Mouse (Mus musculus) midbrain, postnatal 0 days (tissue): Measurements from ENCODE around the gene Ahcy. TPM values are rescaled to one million over a fixed set of nuclear protein-coding genes. Genes with fewer than 3 reads are reported as not detected.

Source experiments
- ATAC-seq: fragments of 200-750 bp; cut with Nextera tagmentation; 2 replicates; pipeline ENCODE4 v1.8.0; 2017; ENCODE audit warnings: moderate number of reproducible peaks, mild to moderate bottlenecking, moderate TSS enrichment, moderate library complexity; ENCODE audit not compliant: low FRiP score
- DNase-seq: peaks from one replicate; pipeline ENCODE4 v3.0.0-alpha.2; 2015; ENCODE audit warnings: low spot score
- H3K27ac ChIP-seq: fragments of 300-500 bp; sonication (generic); 2 replicates; pipeline ENCODE4 v1.5.1; 2014; ENCODE audit warnings: low read depth, mild to moderate bottlenecking, low read length, mixed read lengths
- H3K27me3 ChIP-seq: fragments of 300-500 bp; sonication (generic); 2 replicates; pipeline ENCODE4 v1.6.1; 2014; ENCODE audit warnings: low read length, control low read depth, mixed read lengths; ENCODE audit not compliant: insufficient read depth
- H3K36me3 ChIP-seq: fragments of 300-500 bp; sonication (generic); 2 replicates; pipeline ENCODE4 v1.6.1; 2014; ENCODE audit warnings: low read length, control low read depth, mixed read lengths; ENCODE audit not compliant: insufficient read depth
- H3K4me1 ChIP-seq: fragments of 300-500 bp; sonication (generic); 2 replicates; pipeline ENCODE4 v1.6.1; 2014; ENCODE audit warnings: mild to moderate bottlenecking, control low read depth, antibody characterized with exemption, low read length, mixed read lengths; ENCODE audit not compliant: insufficient read depth
- H3K4me2 ChIP-seq: fragments of 300-500 bp; sonication (generic); 2 replicates; pipeline ENCODE4 v1.6.1; 2014; ENCODE audit warnings: low read depth, mild to moderate bottlenecking, low read length, mixed read lengths; ENCODE audit not compliant: poor library complexity, severe bottlenecking
- H3K4me3 ChIP-seq: fragments of 300-500 bp; sonication (generic); 2 replicates; pipeline ENCODE4 v1.5.1; 2014; ENCODE audit warnings: low read depth, mild to moderate bottlenecking, low read length, moderate library complexity
- H3K9ac ChIP-seq: fragments of 300-500 bp; sonication (generic); replicated peaks from 2 replicates; pipeline ENCODE4 v1.6.1; 2014; ENCODE audit warnings: mild to moderate bottlenecking, low read length, moderate library complexity, mixed read lengths; ENCODE audit not compliant: poor library complexity, severe bottlenecking
- H3K9me3 ChIP-seq: fragments of 300-500 bp; sonication (generic); 2 replicates; pipeline ENCODE4 v1.6.1; 2016; ENCODE audit warnings: low read length, control low read depth
- CTCF ChIP-seq: IDR thresholded peaks from 2 replicates; pipeline ENCODE4 v1.5.1; 2016; ENCODE audit warnings: antibody characterized with exemption, mild to moderate bottlenecking
- WGBS: fragments of 180-500 bp; shearing (Covaris S2); extraction: QIAGEN DNeasy Blood & Tissue Kit; methylation state at CpG from one replicate; pipeline ENCODE4 v1.1.7; 2014; 5-methylcytosine and 5-hydroxymethylcytosine counted together
- polyA plus RNA-seq: library from polyadenylated mRNA; unstranded; fragments of >200 nt; fragmentation: Nextera tagmentation; extraction: Ambion mirVana; gene quantifications from 2 replicates; pipeline ENCODE4 v1.2.1, GENCODE M21; 2015
- total RNA-seq: library from RNA; depleted of rRNA; stranded (reverse); fragments of >200 nt; gene quantifications from 2 replicates; pipeline ENCODE4 v1.2.3, GENCODE M21; 2014

The Ahcy gene
- total and polyA plus RNA-seq, 2 experiments from 2014 or later: 28.5 to 61.4 TPM

DNA sequence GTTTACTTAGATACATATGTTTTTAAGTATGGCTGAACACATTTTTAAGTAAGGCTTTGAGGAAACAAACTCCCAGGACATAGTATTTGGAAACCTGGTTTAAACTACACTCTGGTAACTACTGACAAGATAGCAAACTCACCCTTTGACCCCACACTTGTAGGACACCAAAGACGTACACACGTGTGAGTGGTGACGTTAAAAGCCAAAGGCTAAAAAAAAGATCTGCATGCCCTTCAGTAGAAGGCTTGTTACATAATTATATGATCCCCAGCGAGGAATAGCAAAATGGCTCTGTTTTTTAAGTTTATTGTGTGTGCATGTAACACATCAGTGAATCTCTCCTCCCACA lies 5.9 kb upstream of the Ahcy start:
- DNase-seq (no peak), ATAC-seq (no peak)
- no peak for TF ChIP-seq CTCF
- no peak overlapping the region for H3K4me3 ChIP-seq
- H3K9ac ChIP-seq: no peak overlapping the region
- no peaks in the 10 kb centered on the region for H3K36me3 ChIP-seq
- H3K27ac ChIP-seq: no peak overlapping the region
- 0 out of 2 replicates have a peak, but pooled peaks cover 7% of the 10 kb centered on the region for H3K4me1 ChIP-seq
- 74% methylated on average over 4 of the region's 4 CpGs for WGBS
- H3K9me3 ChIP-seq: no peaks in the 10 kb centered on the region
- H3K4me2 ChIP-seq: no peak overlapping the region
- H3K27me3 ChIP-seq: no peaks in the 10 kb centered on the region

DNA sequence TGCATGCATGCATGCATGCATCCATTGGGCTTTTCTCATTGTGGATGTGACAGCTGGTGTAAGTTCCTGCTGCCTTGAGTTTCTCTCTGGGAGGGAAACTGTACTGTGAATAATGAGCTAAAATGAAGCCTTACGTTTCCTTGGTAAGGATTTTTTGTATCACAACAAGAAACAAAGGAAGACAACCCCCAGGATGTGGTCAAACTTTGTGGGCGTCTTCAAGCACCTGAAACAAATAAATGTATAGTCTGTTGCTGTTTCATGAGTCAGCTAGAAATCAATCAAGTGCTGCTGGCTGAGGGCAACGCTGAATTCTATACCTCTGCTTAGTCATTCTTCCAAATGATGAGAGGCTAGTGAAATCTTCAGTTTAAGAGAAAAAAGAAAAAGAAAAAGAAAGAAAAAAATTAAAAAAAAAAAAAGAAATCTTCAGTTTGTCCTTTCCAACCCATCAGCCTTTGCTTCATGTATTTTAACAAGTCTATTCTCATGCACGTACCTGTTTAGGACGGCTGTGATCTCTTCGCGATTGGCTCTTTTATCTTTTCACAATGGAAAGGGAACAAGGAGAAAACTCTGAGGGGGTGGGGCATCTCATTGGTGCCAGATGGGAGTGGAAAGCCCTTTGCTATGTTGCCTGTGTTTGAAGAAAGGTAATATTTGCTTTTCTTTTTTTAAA lies 5.3 kb upstream of the Ahcy start:
- H3K4me1 ChIP-seq: 0 out of 2 replicates have a peak, but pooled peaks cover 7% of the 10 kb centered on the region
- no peak for ATAC-seq
- no peak for TF ChIP-seq CTCF
- DNase-seq: no peak
- no peak overlapping the region for H3K4me3 ChIP-seq
- no peaks in the 10 kb centered on the region for H3K9me3 ChIP-seq
- H3K9ac ChIP-seq: no peak overlapping the region
- 23% methylated on average over 7 of the region's 7 CpGs for WGBS
- H3K27ac ChIP-seq: no peak overlapping the region
- H3K27me3 ChIP-seq: no peaks in the 10 kb centered on the region
- H3K36me3 ChIP-seq: no peaks in the 10 kb centered on the region
- no peak overlapping the region for H3K4me2 ChIP-seq

DNA sequence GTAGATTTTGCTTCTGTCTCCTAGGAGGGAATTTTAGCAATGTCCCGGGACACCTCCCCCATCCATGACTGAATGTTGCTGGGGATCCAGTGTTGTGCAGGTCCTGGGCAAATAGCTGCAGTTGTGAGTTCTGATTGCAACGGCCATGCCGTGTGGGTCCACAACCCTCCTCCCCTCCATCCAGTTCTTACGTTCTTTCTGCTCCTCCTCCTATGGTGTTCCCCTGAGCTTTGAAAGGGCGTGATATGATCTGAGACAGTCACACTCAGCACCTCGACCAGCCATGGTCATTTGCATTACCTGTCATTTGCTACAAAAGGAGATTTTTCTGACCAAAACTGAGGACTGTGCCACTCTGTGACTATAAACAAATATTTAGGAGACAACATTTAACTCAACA lies 1.4 kb upstream of the Ahcy start:
- 0 out of 2 replicates have a peak, but pooled peaks cover 7% of the 10 kb centered on the region for H3K4me1 ChIP-seq
- no peaks in the 10 kb centered on the region for H3K27me3 ChIP-seq
- no peak overlapping the region for H3K4me3 ChIP-seq
- no peak for DNase-seq
- peak overlapping the region; percentile 55; the same call in 1 of the 2 replicates for H3K4me2 ChIP-seq
- no peak for TF ChIP-seq CTCF
- WGBS: 92% methylated on average over 6 of the region's 6 CpGs
- peak overlapping the region; percentile 67; the same call in 1 of the 2 replicates for H3K27ac ChIP-seq
- H3K36me3 ChIP-seq: no peaks in the 10 kb centered on the region
- no peak for ATAC-seq
- no peak overlapping the region for H3K9ac ChIP-seq
- no peaks in the 10 kb centered on the region for H3K9me3 ChIP-seq

DNA sequence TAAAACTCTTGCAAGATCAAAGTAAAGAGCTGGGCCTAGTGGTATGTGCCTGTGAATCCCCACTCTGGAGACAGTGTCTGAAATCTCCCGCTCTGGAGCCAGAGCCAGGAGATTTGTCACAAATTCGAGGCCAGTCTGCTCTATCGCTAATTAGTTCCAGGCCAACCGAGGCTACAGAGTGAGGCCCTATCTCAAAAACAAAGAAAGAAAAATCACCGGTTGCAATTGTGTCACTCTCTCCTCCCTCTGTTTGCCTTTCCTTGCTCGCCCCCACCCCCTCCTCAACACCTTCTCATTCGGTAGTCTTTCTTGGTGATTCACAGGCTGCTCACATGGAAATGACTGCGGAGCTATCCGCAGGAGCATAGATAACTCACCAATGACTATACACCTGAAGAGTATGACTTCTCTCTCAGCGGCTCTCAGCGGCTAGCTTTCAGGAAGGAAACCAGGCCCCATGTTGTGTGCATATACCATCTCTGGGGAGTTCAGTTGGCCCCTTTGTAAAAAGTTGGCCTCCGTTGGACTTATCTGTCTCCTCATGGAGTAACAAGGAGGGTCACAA lies 551 bp upstream of the Ahcy start:
- H3K4me2 ChIP-seq: peak overlapping the region; percentile 55
- peak; percentile 35; the same call in 1 of the 2 replicates for ATAC-seq
- peak overlapping the region; percentile 67 for H3K27ac ChIP-seq
- WGBS: 19% methylated on average over 12 of the region's 12 CpGs
- H3K36me3 ChIP-seq: no peaks in the 10 kb centered on the region
- DNase-seq: peak; percentile 19
- 0 out of 2 replicates have a peak, but pooled peaks cover 7% of the 10 kb centered on the region for H3K4me1 ChIP-seq
- H3K27me3 ChIP-seq: no peaks in the 10 kb centered on the region
- peak overlapping the region; percentile 58 for H3K9ac ChIP-seq
- H3K4me3 ChIP-seq: peak overlapping the region; percentile 51
- no peak for TF ChIP-seq CTCF
- H3K9me3 ChIP-seq: no peaks in the 10 kb centered on the region

DNA sequence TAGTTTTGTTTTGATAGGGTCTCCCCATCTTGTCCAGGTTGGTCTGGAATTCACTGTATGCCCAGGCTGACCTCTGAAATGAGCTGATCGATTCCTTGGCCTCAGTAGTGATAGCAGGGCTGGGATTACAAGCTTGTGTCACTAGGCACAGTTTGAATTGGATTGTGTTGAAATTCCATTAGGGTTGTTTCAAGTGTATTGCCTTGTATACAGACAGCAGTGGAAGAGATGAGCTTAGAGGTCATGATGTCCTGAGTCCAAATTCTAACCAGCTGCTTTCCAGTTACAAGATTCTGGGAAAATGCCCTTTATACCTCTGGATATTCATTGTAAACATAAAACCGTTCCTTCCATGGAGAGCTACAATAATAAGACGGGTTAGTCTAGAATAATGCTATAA lies 950 bp downstream of the Ahcy start:
- ATAC-seq (no peak), DNase-seq (no peak)
- Histone ChIP-seq H3K36me3 (0 out of 2 replicates have a peak, but pooled peaks cover 2% of the 10 kb centered on the region), H3K27me3 (no peaks in the 10 kb centered on the region), H3K4me2 (peak overlapping the region; percentile 55), H3K4me3 (peak overlapping the region; percentile 51), H3K4me1 (0 out of 2 replicates have a peak, but pooled peaks cover 7% of the 10 kb centered on the region), H3K9ac (peak overlapping the region; percentile 58), H3K27ac (peak overlapping the region; percentile 67), H3K9me3 (no peaks in the 10 kb centered on the region)
- no peak for TF ChIP-seq CTCF
- WGBS: 15% methylated on average over 3 of the region's 3 CpGs
